Mouse (Mus musculus) T-helper 1 cell (primary cell): ENCODE results near the gene Vgll4.

Experiments
- in situ Hi-C: fragments of 300-600 bp; cut with MboI, MseI; formaldehyde crosslinking; loops from one replicate; pipeline ENCODE4 v1.15.1; 2025; ENCODE audit warnings: high pct_unique_total_duplicates

Gene Vgll4

DNA sequence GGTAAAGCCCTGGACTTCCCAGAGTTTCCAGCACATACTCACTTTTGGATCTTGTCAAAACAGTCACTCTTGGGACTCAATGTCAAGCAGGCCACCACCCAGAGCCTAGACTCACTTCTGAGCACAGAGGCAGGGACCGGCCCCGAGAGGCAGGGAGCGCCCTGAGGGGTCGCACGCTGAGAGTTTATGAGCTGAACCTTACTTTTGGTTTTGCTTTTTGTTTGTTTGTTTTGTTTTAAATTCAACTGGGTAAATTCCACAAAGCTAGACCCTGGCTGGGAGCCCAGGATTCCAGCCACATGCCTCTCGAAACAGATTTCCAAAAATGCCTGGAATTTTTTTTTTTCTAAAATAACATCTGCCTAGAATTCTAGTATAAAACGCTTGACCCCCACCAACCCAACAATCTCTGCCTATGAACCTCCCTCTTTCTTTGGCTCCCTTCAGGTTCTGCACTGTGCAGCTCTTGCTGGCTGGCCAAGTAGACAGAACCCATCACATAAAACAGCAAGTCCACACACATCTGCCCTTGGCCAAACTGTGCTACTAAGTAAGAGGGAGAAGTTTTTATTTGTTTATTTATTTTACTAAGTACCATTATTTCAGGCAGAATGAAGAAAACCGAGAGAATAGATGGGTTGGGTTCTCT is 28.5 kb downstream of the Vgll4 start:
- in situ Hi-C loops = no loop called here

DNA sequence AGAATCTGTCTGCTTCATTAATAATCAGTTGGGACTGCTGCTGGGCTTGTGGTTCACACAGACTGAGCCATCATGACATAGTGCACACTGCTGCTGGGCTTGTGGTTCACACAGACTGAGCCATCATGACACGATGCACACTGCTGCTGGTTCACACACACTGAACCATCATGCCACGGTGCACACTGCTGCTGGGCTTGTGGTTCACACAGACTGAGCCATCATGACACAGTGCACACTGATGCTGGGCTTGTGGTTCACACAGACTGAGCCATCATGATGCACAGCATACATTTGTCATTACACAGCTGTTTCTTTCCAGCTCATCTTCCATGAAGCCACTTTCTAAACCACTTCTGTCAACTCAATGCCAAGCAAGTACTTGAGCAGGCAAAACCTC is 30.1 kb downstream of the Vgll4 start:
- in situ Hi-C loops = no loop called here

DNA sequence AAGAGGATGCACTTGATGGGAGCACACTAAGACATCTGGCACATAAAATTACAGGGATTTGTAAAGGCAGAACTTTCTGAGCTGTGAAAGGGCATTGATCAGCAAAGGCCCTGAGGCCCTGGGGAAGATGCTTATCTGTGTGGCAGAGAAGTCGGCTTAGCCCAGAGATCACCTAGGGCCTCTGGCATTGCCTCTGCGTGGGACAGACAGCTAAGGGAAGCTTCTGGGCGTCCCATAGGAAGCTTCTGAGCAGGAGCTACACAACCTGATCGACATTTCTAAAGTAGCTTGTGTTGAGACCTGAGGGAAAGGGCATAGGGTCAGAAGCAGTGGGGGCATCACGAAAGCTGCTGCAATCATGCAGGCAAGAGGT is 32.9 kb downstream of the Vgll4 start:
- in situ Hi-C loops = no loop called here

GRCm38 (mm10) chr6:114936297-114936940 is 33.4 kb downstream of the Vgll4 start:
- in situ Hi-C loops = no loop called here

GRCm38 (mm10) chr6:114935362-114935761 is 34.4 kb downstream of the Vgll4 start:
- in situ Hi-C loops = no loop called here

DNA sequence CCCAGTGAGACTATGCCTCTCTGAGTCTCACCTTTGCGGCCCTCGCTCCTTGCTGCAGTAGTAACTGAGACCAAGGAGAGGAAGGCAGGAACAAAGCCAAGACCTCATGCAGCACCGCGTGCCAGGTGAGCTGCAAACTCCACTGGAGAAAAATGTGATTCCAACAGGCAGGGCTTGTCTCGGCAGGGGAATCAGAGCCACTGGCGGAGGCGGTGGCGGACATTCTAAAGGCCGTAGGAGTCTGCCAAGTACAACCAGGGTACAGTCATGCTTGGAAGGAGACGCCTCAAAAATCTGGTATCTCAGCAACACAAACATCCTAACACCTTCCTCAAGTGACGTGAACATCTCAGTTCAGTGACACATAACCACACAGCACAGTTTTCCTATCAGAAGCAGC is 35.7 kb downstream of the Vgll4 start:
- in situ Hi-C loops = loop anchor here (5.0 kb wide), 1 partner anchor 93 kb away; no protein-coding TSS in a partner anchor

- in situ Hi-C loops = loop anchor here (5.0 kb wide), 1 partner anchor 94 kb away; no protein-coding TSS in a partner anchor
Observed at GRCm38 (mm10) chr6:114932991-114933392, 36.8 kb downstream of the Vgll4 start.

DNA sequence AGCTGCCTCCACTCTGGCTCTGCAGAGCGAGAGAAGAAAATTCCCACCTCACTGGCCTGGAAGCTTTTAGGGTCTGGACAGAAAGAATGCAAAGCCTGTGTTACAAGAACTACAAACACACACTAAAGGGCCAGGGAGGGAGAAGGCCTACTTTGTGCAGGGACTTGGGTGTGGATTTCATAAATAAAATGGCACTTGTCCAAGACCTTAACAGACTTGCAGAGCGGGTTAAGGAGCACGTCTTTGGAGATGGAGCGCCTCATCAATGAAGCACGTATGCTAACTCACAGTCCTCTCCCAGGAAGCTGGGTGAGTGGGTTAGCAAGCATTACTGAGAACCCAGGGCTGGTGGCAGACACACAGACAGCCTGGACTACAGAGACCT is 37.7 kb downstream of the Vgll4 start:
- in situ Hi-C loops = loop anchor here (5.0 kb wide), 1 partner anchor 95 kb away; no protein-coding TSS in a partner anchor

- in situ Hi-C loops = loop anchor here (5.0 kb wide), 1 partner anchor 96 kb away; no protein-coding TSS in a partner anchor
Observed at GRCm38 (mm10) chr6:114931212-114932115, 38.3 kb downstream of the Vgll4 start.

- in situ Hi-C loops = loop anchor here (5.0 kb wide), 1 partner anchor 97 kb away; no protein-coding TSS in a partner anchor
Observed at GRCm38 (mm10) chr6:114930646-114931045, 39.1 kb downstream of the Vgll4 start.

DNA sequence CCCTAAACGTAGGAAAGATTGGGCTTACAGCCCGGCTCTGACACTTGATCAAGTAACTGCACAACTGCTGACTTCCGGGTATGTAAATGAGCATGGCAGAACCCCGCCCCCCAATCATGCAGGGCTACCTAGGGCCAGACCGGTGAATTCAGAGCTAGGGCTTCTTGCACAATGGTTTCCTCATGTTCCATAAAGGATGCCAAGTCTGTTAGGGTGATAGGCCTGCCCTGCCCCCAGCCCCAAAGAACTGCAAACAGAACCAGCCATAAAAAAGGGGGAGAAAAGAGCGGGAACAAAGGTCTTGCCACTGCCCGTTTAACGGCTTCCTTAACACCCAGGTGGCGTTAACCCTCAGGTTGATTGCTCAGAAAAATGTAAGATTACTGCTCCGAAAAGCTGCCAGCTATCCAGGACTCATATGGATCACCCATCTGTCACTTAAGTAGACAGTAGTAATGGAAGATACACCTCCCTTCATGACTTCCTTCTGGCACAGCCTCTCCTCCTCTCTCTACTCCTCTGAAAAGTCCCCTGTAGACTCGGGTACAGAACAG is 39.7 kb downstream of the Vgll4 start:
- in situ Hi-C loops = loop anchor here (5.0 kb wide), 1 partner anchor 97 kb away; no protein-coding TSS in a partner anchor

DNA sequence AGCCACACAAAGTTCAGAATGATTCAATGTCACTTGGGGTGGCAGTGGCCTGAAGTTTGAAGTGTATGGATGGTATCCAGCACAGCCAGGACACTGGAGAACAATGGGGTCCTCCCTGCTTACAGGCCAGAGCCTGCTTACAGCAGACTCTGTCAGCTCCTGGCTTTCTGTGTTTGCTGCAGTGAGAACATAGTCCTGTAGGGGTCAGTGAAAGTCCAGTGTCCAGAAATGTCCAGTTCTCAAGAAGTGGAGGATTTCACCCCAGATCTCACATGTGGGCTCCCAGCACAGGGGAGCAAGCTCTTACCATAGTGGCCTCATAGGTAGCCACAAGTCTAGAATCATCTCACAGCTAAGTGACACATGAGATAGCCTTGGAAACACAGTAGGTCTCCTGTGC is 40.4 kb downstream of the Vgll4 start:
- in situ Hi-C loops = loop anchor here (5.0 kb wide), 1 partner anchor 78 kb away; no protein-coding TSS in a partner anchor

DNA sequence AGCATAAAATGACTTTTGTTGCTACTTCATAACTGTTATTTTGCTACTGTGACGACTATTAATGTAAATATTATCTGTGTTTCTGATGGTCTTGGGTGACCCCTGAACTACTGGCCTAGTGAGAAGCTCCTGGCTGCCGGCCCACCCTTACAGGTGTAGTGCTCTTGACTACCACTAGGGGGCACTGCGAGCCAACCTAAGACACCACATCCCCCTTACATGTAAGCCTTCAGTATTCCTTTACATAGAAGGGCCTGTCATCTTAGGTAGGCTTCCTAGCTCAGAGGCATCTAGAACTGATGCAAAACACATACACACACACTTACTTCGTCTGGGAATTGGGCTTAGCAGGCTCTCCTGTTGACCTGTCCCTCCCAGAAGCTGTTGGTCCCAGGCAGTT is 41.3 kb downstream of the Vgll4 start:
- in situ Hi-C loops = loop anchor here (5.0 kb wide), 1 partner anchor 79 kb away; no protein-coding TSS in a partner anchor

DNA sequence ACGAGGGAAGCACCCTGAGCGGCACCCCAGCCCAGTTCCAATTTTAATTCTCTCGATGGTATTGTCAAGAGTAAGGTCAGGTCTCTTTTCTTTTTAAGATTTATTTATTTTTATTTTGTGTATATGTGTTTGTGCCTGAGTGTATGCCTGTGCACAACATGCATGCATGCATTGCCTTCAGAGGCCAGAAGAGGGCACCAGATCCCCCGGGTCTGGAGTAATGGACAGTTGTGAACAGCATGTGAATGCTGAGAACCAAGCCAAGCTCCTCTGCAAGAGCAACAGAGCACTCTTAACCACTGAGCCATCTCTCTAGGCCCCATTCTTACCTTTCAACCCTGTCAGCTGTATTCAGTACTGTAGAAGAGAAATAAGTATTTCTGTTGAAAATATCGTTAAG is 42.4 kb downstream of the Vgll4 start:
- in situ Hi-C loops = loop anchor here (5.0 kb wide), 1 partner anchor 80 kb away; no protein-coding TSS in a partner anchor

DNA sequence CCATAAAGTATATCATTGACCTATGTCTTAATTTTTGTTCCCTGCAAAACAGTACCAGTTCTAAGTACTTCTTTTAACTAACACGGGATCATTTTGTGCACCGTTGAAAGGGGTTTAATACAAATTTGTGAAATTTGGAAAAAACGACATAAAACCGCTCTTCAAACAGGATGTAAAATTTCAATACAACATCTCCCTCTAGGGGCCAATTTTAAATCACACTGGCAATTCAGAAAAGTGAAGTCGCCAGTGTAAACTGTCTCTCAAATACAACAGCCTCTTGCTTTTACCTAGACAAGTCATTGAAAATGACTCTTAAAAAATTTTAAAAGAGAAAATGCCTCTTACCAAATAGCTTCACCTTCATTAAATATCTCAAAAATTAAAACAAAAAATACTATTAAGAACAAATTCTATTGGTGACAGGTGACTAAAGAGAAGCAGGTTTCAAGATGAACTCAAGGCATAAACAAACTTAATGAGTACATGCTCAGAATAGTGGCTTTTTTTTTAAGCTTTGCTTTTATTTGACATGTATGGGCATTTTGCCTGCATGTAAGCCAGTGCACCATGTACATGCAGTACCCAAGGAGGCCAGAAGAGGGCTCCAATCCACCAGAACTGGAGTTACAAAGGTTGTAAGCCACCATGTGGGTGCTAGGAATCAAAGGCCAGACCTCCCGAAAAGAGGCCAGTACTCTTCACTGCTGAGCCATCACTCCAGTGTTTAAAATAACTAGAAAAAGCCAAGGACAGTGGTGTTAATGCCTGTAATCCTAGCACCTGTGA is 43.2 kb downstream of the Vgll4 start:
- in situ Hi-C loops = loop anchor here (5.0 kb wide), 1 partner anchor 81 kb away; no protein-coding TSS in a partner anchor

DNA sequence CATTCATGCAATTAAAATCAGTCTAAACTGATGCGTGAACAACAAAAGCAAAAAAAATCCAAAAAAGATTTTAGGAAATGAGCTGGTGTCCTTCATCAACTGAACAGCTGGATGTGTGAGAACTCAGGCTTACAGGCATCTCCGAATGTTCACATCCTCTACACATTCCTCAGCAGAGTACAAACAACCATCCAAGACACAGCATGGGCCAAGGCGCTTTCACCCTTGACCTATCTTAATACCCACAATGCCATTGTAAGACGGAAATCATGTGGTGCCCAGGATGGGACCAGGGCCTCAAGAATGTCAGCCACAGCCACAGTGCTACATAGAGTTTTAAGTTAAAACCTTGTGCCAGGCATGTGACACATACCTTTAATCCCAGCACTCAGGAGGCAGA is 44.6 kb downstream of the Vgll4 start:
- in situ Hi-C loops = loop anchor here (5.0 kb wide), 1 partner anchor 82 kb away; no protein-coding TSS in a partner anchor

- in situ Hi-C loops = loop anchor here (25.0 kb wide), 1 partner anchor 1260 kb away; no protein-coding TSS in a partner anchor
Observed at GRCm38 (mm10) chr6:114922355-114923096, 47.3 kb downstream of the Vgll4 start.

DNA sequence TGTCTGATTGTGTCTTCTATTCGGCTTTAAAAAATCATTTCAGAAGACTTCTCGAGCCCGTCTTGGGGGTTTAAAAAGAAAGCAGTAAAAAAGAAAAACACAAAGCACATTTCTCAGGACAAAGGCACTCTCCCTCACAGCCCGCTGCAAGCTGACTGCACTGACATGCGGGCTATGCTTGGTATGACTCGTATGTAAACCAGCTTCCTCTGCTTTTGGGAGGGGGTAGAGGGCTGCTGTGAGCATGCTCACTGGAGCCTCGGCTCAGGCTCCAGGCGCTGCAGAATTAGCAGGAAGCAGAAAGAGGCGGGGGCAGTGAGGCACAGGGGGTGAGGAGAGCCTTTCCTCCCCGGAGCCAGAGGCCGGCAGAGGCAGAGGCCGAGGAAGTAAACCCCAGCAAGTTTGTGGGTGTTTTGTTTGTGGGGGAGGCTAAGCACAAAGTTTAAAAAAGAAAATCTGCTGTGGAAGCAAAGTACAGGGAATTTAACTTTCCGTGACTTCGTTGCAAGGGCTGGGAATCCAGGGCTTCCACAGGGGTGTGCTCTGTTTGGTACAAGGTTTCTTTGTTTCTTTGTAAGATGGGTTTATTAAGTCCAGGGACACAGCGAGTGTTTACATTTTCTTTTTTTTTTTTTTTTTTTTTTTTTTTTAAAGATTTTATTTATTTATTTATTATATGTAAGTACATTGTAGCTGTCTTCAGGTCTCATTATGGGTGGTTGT is 48.0 kb downstream of the Vgll4 start:
- in situ Hi-C loops = loop anchor here (25.0 kb wide), 1 partner anchor 1259 kb away; no protein-coding TSS in a partner anchor
